Mouse (Mus musculus) embryonic facial prominence, embryonic 13.5 days (tissue): ENCODE measurements around the gene Prrt3. TPM values are rescaled to one million over a fixed set of nuclear protein-coding genes. Genes with fewer than 3 reads are reported as not detected.

ENCODE experiments used
- microRNA-seq: library from miRNA; unstranded; fragments of <30 nt; microRNA quantifications from one replicate; pipeline ENCODE4, GENCODE M21; 2016
- polyA plus RNA-seq: library from polyadenylated mRNA; unstranded; fragments of >200 nt; fragmentation: Nextera tagmentation; extraction: Ambion mirVana; gene quantifications from 2 replicates; pipeline ENCODE4 v1.2.1, GENCODE M21; 2015

The Prrt3 gene
- polyA plus RNA-seq, 1 experiment from 2014 or later = 2.3 TPM

Small RNA genes within 50 kb of the gene (microRNA-seq; reads per million reads assigned to microRNA genes)
- not detected for gene Gm23365

Other genes with a start within 250 kb of the Prrt3 start
- 0.06 and 0.37 TPM in 2 replicates for gene Cpne9, start 219.6 kb downstream of the Prrt3 start, polyA plus RNA-seq
- 19.1 and 20.4 TPM in 2 replicates for gene Brpf1, start 194.8 kb downstream of the Prrt3 start, polyA plus RNA-seq
- gene Ogg1, start 175.0 kb downstream of the Prrt3 start, polyA plus RNA-seq = 13.6 and 13.9 TPM in 2 replicates
- gene Camk1, start 157.9 kb downstream of the Prrt3 start, polyA plus RNA-seq = 95.2 and 97.8 TPM in 2 replicates
- 47.5 and 51.9 TPM in 2 replicates for gene Tada3, start 124.0 kb downstream of the Prrt3 start, polyA plus RNA-seq
- gene Arpc4, start 123.8 kb downstream of the Prrt3 start, polyA plus RNA-seq = 357 and 384 TPM in 2 replicates
- gene Ttll3, start 112.7 kb downstream of the Prrt3 start, polyA plus RNA-seq = 4.3 and 5.3 TPM in 2 replicates
- 25.3 and 32.1 TPM in 2 replicates for gene Rpusd3, start 82.6 kb downstream of the Prrt3 start, polyA plus RNA-seq
- not detected in 2 replicates for gene Cidec, start 66.2 kb downstream of the Prrt3 start, polyA plus RNA-seq
- gene Jagn1, start 59.4 kb downstream of the Prrt3 start, polyA plus RNA-seq = 82.7 and 93.2 TPM in 2 replicates
- 9.1 and 9.2 TPM in 2 replicates for gene Il17re, start 43.4 kb downstream of the Prrt3 start, polyA plus RNA-seq
- 7.0 and 7.9 TPM in 2 replicates for gene Il17rc, start 30.5 kb downstream of the Prrt3 start, polyA plus RNA-seq
- gene Creld1, start 18.6 kb downstream of the Prrt3 start, polyA plus RNA-seq = 13.9 and 14.6 TPM in 2 replicates
- 95.2 and 96.1 TPM in 2 replicates for gene Emc3, start 29.7 kb upstream of the Prrt3 start, polyA plus RNA-seq
- gene Fancd2, start 29.8 kb upstream of the Prrt3 start, polyA plus RNA-seq = 13.6 and 14.4 TPM in 2 replicates
- gene Fancd2os, start 98.8 kb upstream of the Prrt3 start, polyA plus RNA-seq = not detected in 2 replicates
- 233 and 240 TPM in 2 replicates for gene Brk1, start 102.8 kb upstream of the Prrt3 start, polyA plus RNA-seq
- 48.0 and 50.0 TPM in 2 replicates for gene Vhl, start 122.0 kb upstream of the Prrt3 start, polyA plus RNA-seq
- 2.4 and 2.8 TPM in 2 replicates for gene Irak2, start 136.5 kb upstream of the Prrt3 start, polyA plus RNA-seq
- gene Tatdn2, start 195.1 kb upstream of the Prrt3 start, polyA plus RNA-seq = 0.70 and 0.72 TPM in 2 replicates
- 0.32 TPM in 1 of 2 replicates, not detected in the other for gene Ghrl, start 217.9 kb upstream of the Prrt3 start, polyA plus RNA-seq
- 288 and 296 TPM in 2 replicates for gene Sec13, start 238.8 kb upstream of the Prrt3 start, polyA plus RNA-seq